Mouse (Mus musculus): ENCODE measurements around the gene 4930432K21Rik. TPM values are rescaled to one million over a fixed set of nuclear protein-coding genes. Genes with fewer than 3 reads are reported as not detected.

The 4930432K21Rik gene
- total RNA-seq, 2 experiments from 2014 or later = 0.50 to 1.1 TPM

- no peak for ATAC-seq (replicated peaks; ENCODE audit: low FRiP score, low TSS enrichment, poor library complexity, severe bottlenecking)
Measured at GRCm38 (mm10) chr8:84188671-84189070, 40.8 kb downstream of the 4930432K21Rik start.

- no peak for ATAC-seq (replicated peaks; ENCODE audit: low FRiP score, low TSS enrichment, poor library complexity, severe bottlenecking)
Measured at GRCm38 (mm10) chr8:84189603-84190002, 41.8 kb downstream of the 4930432K21Rik start.

- ATAC-seq (replicated peaks; ENCODE audit: low FRiP score, low TSS enrichment, poor library complexity, severe bottlenecking) = no peak
Measured at GRCm38 (mm10) chr8:84190191-84190867, 42.5 kb downstream of the 4930432K21Rik start.

GRCm38 (mm10) chr8:84192023-84192422 lies 44.2 kb downstream of the 4930432K21Rik start:
- ATAC-seq (replicated peaks; ENCODE audit: low FRiP score, low TSS enrichment, poor library complexity, severe bottlenecking) = peak; percentile 63

GRCm38 (mm10) chr8:84192555-84192954 lies 44.7 kb downstream of the 4930432K21Rik start:
- peak; percentile 36; the same call in 1 of the 2 replicates for ATAC-seq (replicated peaks; ENCODE audit: low FRiP score, low TSS enrichment, poor library complexity, severe bottlenecking)

GRCm38 (mm10) chr8:84193161-84193560 lies 45.3 kb downstream of the 4930432K21Rik start:
- ATAC-seq (replicated peaks; ENCODE audit: low FRiP score, low TSS enrichment, poor library complexity, severe bottlenecking) = no peak

GRCm38 (mm10) chr8:84193566-84193965 lies 45.7 kb downstream of the 4930432K21Rik start:
- no peak for ATAC-seq (replicated peaks; ENCODE audit: low FRiP score, low TSS enrichment, poor library complexity, severe bottlenecking)

- no peak for ATAC-seq (replicated peaks; ENCODE audit: low FRiP score, low TSS enrichment, poor library complexity, severe bottlenecking)
Measured at GRCm38 (mm10) chr8:84194224-84194743, 46.5 kb downstream of the 4930432K21Rik start.

GRCm38 (mm10) chr8:84197141-84197921 lies 49.5 kb downstream of the 4930432K21Rik start:
- ATAC-seq (replicated peaks; ENCODE audit: low FRiP score, low TSS enrichment, poor library complexity, severe bottlenecking) = 0 out of 2 replicates have a peak, but pooled peaks have one; percentile 18

GRCm38 (mm10) chr8:84197922-84198774 lies 50.3 kb downstream of the 4930432K21Rik start:
- ATAC-seq (replicated peaks; ENCODE audit: low FRiP score, low TSS enrichment, poor library complexity, severe bottlenecking) = peak; percentile 81

- no peak for ATAC-seq (replicated peaks; ENCODE audit: low FRiP score, low TSS enrichment, poor library complexity, severe bottlenecking)
Measured at GRCm38 (mm10) chr8:84198871-84199270, 51.0 kb downstream of the 4930432K21Rik start.

GRCm38 (mm10) chr8:84199348-84200125 lies 51.7 kb downstream of the 4930432K21Rik start:
- no peak for ATAC-seq (replicated peaks; ENCODE audit: low FRiP score, low TSS enrichment, poor library complexity, severe bottlenecking)

- no peak for ATAC-seq (replicated peaks; ENCODE audit: low FRiP score, low TSS enrichment, poor library complexity, severe bottlenecking)
Measured at GRCm38 (mm10) chr8:84200126-84200555, 52.3 kb downstream of the 4930432K21Rik start.

- no peak for ATAC-seq (replicated peaks; ENCODE audit: low FRiP score, low TSS enrichment, poor library complexity, severe bottlenecking)
Measured at GRCm38 (mm10) chr8:84200652-84201544, 53.1 kb downstream of the 4930432K21Rik start.

- ATAC-seq (replicated peaks; ENCODE audit: low FRiP score, low TSS enrichment, poor library complexity, severe bottlenecking) = no peak
Measured at GRCm38 (mm10) chr8:84201545-84202245, 53.9 kb downstream of the 4930432K21Rik start.

- ATAC-seq (replicated peaks; ENCODE audit: low FRiP score, low TSS enrichment, poor library complexity, severe bottlenecking) = no peak
Measured at GRCm38 (mm10) chr8:84202466-84202865, 54.6 kb downstream of the 4930432K21Rik start.
